Mouse (Mus musculus): ENCODE data around the gene Dido1. TPM values are rescaled to one million over a fixed set of nuclear protein-coding genes. Genes with fewer than 3 reads are reported as not detected.
A peak's percentile ranks its signal among the peaks of the same experiment; 100 is the strongest.

The Dido1 gene
- polyA plus RNA-seq, 1 experiment from 2014 or later = 30.3 TPM

GRCm38 (mm10) chr2:180709023-180709922 is 526 bp downstream of the Dido1 start:
- Histone ChIP-seq H3K4me3 (replicated peaks; ENCODE audit: low read length) (peak overlapping the region; percentile 98), H3K4me2 (ENCODE audit: low read length) (peak overlapping the region; percentile 97), H3K27ac (ENCODE audit: low read length) (peak overlapping the region; percentile 77), H3K9me3 (ENCODE audit: control insufficient read depth, low read length) (no peaks in the 10 kb centered on the region), H3K9ac (replicated peaks; ENCODE audit: low read depth, low read length) (peak overlapping the region; percentile 83), H3K27me3 (replicated peaks; ENCODE audit: control insufficient read depth, insufficient read depth, low read length) (no peaks in the 10 kb centered on the region), H3K4me1 (replicated peaks; ENCODE audit: control insufficient read depth, insufficient read depth, low read length) (peaks cover 26% of the 10 kb centered on the region), H3K36me3 (ENCODE audit: control insufficient read depth, insufficient read depth) (peaks cover 5% of the 10 kb centered on the region)
- peak; percentile 61 for ATAC-seq
- WGBS = 0% methylated on average over 39 of the region's 39 CpGs

GRCm38 (mm10) chr2:180705975-180706374 is 3.8 kb downstream of the Dido1 start:
- H3K9ac ChIP-seq (replicated peaks; ENCODE audit: low read depth, low read length) = no peak overlapping the region
- no peaks in the 10 kb centered on the region; the same call in 1 of the 2 replicates for H3K36me3 ChIP-seq (ENCODE audit: control insufficient read depth, insufficient read depth)
- peaks cover 28% of the 10 kb centered on the region for H3K4me1 ChIP-seq (replicated peaks; ENCODE audit: control insufficient read depth, insufficient read depth, low read length)
- no peak overlapping the region for H3K4me3 ChIP-seq (replicated peaks; ENCODE audit: low read length)
- H3K4me2 ChIP-seq (ENCODE audit: low read length) = no peak overlapping the region
- no peak for ATAC-seq
- H3K9me3 ChIP-seq (ENCODE audit: control insufficient read depth, low read length) = no peaks in the 10 kb centered on the region
- H3K27ac ChIP-seq (ENCODE audit: low read length) = no peak overlapping the region
- H3K27me3 ChIP-seq (replicated peaks; ENCODE audit: control insufficient read depth, insufficient read depth, low read length) = no peaks in the 10 kb centered on the region
- 87% methylated on average over 5 of the region's 5 CpGs for whole genome bisulfite sequencing

GRCm38 (mm10) chr2:180705066-180705465 is 4.7 kb downstream of the Dido1 start:
- Histone ChIP-seq H3K36me3 (ENCODE audit: control insufficient read depth, insufficient read depth) (no peaks in the 10 kb centered on the region; the same call in 1 of the 2 replicates), H3K4me3 (replicated peaks; ENCODE audit: low read length) (no peak overlapping the region), H3K9ac (replicated peaks; ENCODE audit: low read depth, low read length) (no peak overlapping the region), H3K9me3 (ENCODE audit: control insufficient read depth, low read length) (no peaks in the 10 kb centered on the region), H3K27ac (ENCODE audit: low read length) (no peak overlapping the region), H3K4me2 (ENCODE audit: low read length) (no peak overlapping the region), H3K27me3 (replicated peaks; ENCODE audit: control insufficient read depth, insufficient read depth, low read length) (no peaks in the 10 kb centered on the region), H3K4me1 (replicated peaks; ENCODE audit: control insufficient read depth, insufficient read depth, low read length) (peaks cover 33% of the 10 kb centered on the region)
- ATAC-seq = no peak
- 75% methylated on average over 3 of the region's 3 CpGs for WGBS

GRCm38 (mm10) chr2:180704591-180704990 is 5.2 kb downstream of the Dido1 start:
- Histone ChIP-seq H3K4me2 (ENCODE audit: low read length) (no peak overlapping the region), H3K27me3 (replicated peaks; ENCODE audit: control insufficient read depth, insufficient read depth, low read length) (no peaks in the 10 kb centered on the region), H3K9me3 (ENCODE audit: control insufficient read depth, low read length) (no peaks in the 10 kb centered on the region), H3K27ac (ENCODE audit: low read length) (no peak overlapping the region), H3K9ac (replicated peaks; ENCODE audit: low read depth, low read length) (no peak overlapping the region), H3K36me3 (ENCODE audit: control insufficient read depth, insufficient read depth) (no peaks in the 10 kb centered on the region; the same call in 1 of the 2 replicates), H3K4me1 (replicated peaks; ENCODE audit: control insufficient read depth, insufficient read depth, low read length) (peaks cover 38% of the 10 kb centered on the region), H3K4me3 (replicated peaks; ENCODE audit: low read length) (no peak overlapping the region)
- 88% methylated on average over 8 of the region's 8 CpGs for WGBS
- no peak for ATAC-seq

GRCm38 (mm10) chr2:180703645-180704359 is 6.0 kb downstream of the Dido1 start:
- Histone ChIP-seq H3K27me3 (replicated peaks; ENCODE audit: control insufficient read depth, insufficient read depth, low read length) (no peaks in the 10 kb centered on the region), H3K9ac (replicated peaks; ENCODE audit: low read depth, low read length) (no peak overlapping the region), H3K4me1 (replicated peaks; ENCODE audit: control insufficient read depth, insufficient read depth, low read length) (peaks cover 38% of the 10 kb centered on the region), H3K4me3 (replicated peaks; ENCODE audit: low read length) (no peak overlapping the region), H3K27ac (ENCODE audit: low read length) (no peak overlapping the region), H3K36me3 (ENCODE audit: control insufficient read depth, insufficient read depth) (no peaks in the 10 kb centered on the region; the same call in 1 of the 2 replicates), H3K9me3 (ENCODE audit: control insufficient read depth, low read length) (no peaks in the 10 kb centered on the region), H3K4me2 (ENCODE audit: low read length) (no peak overlapping the region)
- no peak for ATAC-seq
- 72% methylated on average over 3 of the region's 3 CpGs for WGBS

GRCm38 (mm10) chr2:180703175-180703574 is 6.6 kb downstream of the Dido1 start:
- no peak for ATAC-seq
- H3K9ac ChIP-seq (replicated peaks; ENCODE audit: low read depth, low read length) = no peak overlapping the region
- no peaks in the 10 kb centered on the region for H3K9me3 ChIP-seq (ENCODE audit: control insufficient read depth, low read length)
- H3K4me2 ChIP-seq (ENCODE audit: low read length) = no peak overlapping the region; the same call in 1 of the 2 replicates
- no peak overlapping the region for H3K4me3 ChIP-seq (replicated peaks; ENCODE audit: low read length)
- no peak overlapping the region for H3K27ac ChIP-seq (ENCODE audit: low read length)
- no peaks in the 10 kb centered on the region for H3K27me3 ChIP-seq (replicated peaks; ENCODE audit: control insufficient read depth, insufficient read depth, low read length)
- no peaks in the 10 kb centered on the region; the same call in 1 of the 2 replicates for H3K36me3 ChIP-seq (ENCODE audit: control insufficient read depth, insufficient read depth)
- 79% methylated on average over 5 of the region's 5 CpGs for WGBS
- peaks cover 32% of the 10 kb centered on the region for H3K4me1 ChIP-seq (replicated peaks; ENCODE audit: control insufficient read depth, insufficient read depth, low read length)

GRCm38 (mm10) chr2:180702701-180703149 is 7.1 kb downstream of the Dido1 start:
- Histone ChIP-seq H3K9ac (replicated peaks; ENCODE audit: low read depth, low read length) (peak overlapping the region; percentile 98), H3K4me2 (ENCODE audit: low read length) (peak overlapping the region; percentile 95), H3K4me1 (replicated peaks; ENCODE audit: control insufficient read depth, insufficient read depth, low read length) (peaks cover 29% of the 10 kb centered on the region), H3K4me3 (replicated peaks; ENCODE audit: low read length) (peak overlapping the region; percentile 98), H3K27ac (ENCODE audit: low read length) (peak overlapping the region; percentile 93), H3K27me3 (replicated peaks; ENCODE audit: control insufficient read depth, insufficient read depth, low read length) (no peaks in the 10 kb centered on the region), H3K9me3 (ENCODE audit: control insufficient read depth, low read length) (no peaks in the 10 kb centered on the region), H3K36me3 (ENCODE audit: control insufficient read depth, insufficient read depth) (no peaks in the 10 kb centered on the region; the same call in 1 of the 2 replicates)
- 31% methylated on average over 4 of the region's 4 CpGs for WGBS
- no peak for ATAC-seq

GRCm38 (mm10) chr2:180701767-180702621 is 7.8 kb downstream of the Dido1 start:
- no peaks in the 10 kb centered on the region for H3K9me3 ChIP-seq (ENCODE audit: control insufficient read depth, low read length)
- H3K27me3 ChIP-seq (replicated peaks; ENCODE audit: control insufficient read depth, insufficient read depth, low read length) = no peaks in the 10 kb centered on the region
- H3K9ac ChIP-seq (replicated peaks; ENCODE audit: low read depth, low read length) = peak overlapping the region; percentile 98
- peak; percentile 98 for ATAC-seq
- H3K4me1 ChIP-seq (replicated peaks; ENCODE audit: control insufficient read depth, insufficient read depth, low read length) = peaks cover 29% of the 10 kb centered on the region
- H3K4me3 ChIP-seq (replicated peaks; ENCODE audit: low read length) = peak overlapping the region; percentile 98
- no peaks in the 10 kb centered on the region; the same call in 1 of the 2 replicates for H3K36me3 ChIP-seq (ENCODE audit: control insufficient read depth, insufficient read depth)
- peak overlapping the region; percentile 99 for H3K4me2 ChIP-seq (ENCODE audit: low read length)
- peak overlapping the region; percentile 93 for H3K27ac ChIP-seq (ENCODE audit: low read length)
- under 1% methylated on average over 65 of the region's 66 CpGs for WGBS

Data from forebrain, embryonic 16.5 days (tissue).